Mouse (Mus musculus) lung, postnatal 10 days (tissue): ENCODE data around the gene Esp15.
"Not testable (repeated sequence)": the region's sequence is repeated elsewhere in the genome, so short reads cannot be mapped to it uniquely, and the experiment has no call there.

Experiments used
- DNase-seq: peaks from one replicate; pipeline ENCODE4 v3.0.0; 2021

The Esp15 gene

GRCm38 (mm10) chr17:39640654-39641053 is at the start of gene Esp15:
Esp15 (plus strand) TSS chr17:39640954.
- DNase-seq: not testable (repeated sequence)

DNA sequence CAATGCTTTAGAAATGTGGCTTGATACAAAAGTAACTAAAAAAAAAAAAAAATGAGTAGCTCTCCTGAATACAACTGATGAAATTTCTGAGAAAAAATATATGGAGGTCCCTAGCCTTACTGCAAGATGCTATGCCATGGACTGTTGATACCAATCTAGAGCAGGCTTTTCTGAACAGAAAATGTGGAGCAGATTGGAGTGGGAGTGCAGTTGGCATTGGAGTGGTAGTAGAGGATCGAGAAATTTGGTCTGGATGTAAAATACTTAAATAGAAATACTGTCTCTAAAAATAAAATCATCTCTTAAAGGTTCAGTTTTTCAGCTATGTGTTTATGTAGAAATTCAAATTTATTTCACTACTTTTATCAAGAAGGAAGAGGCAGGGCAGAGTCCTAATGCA is 49.2 kb upstream of the Esp15 start:
- DNase-seq: no peak
